ENCODE assay signal across 12 mouse cellular contexts in the genomic region with DNA sequence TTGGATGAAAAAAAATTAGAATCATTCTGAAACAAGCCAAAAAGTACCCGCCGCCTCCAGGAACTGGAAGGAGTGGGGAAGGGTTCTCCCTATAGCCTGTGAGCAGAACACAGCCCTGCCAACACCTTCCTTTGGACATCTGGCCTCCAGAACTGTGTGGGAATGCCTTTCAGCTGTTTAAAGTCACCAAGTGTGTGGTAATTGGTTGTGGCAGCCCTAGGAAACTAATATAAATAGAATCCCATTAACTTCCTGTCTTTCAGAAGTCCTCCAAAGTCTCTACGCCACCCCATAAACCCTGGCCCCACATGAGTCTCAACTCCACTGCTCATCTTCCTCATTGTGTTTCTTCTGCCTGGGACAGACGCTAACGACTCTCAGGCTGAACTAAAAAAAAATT.
DNase-seq lines count a peak whose midpoint lies in the region; ATAC-seq lines count a peak whose summit lies in the region.
"Had no signal": no experiment of that assay in that cellular context is flagged by ENCODE, and none has a peak within 500 bp of the region (broad histone marks: within the 10 kb centered on the region; RNA-seq: fewer than 3 reads in every experiment).

No protein-coding gene starts in this region.

- no peak overlapping the region for H3K4me2 ChIP-seq in hindbrain, embryonic 13.5 days
- H3K4me2 ChIP-seq in lung, embryonic 16.5 days (ENCODE audit: low read depth, low read length) = no peak overlapping the region
- no peak overlapping the region for H3K4me2 ChIP-seq in forebrain, embryonic 11.5 days (ENCODE audit: low read depth, low read length, severe bottlenecking)
- H3K4me2 ChIP-seq: liver, embryonic 11.5 days had no signal

- H3K4me1 ChIP-seq in hindbrain, embryonic 10.5 days (replicated peaks) = no peaks in the 10 kb centered on the region
- H3K4me1 ChIP-seq in hindbrain, embryonic 13.5 days (replicated peaks) = no peaks in the 10 kb centered on the region
- H3K4me1 ChIP-seq in lung, embryonic 16.5 days (replicated peaks; ENCODE audit: control insufficient read depth, insufficient read depth, low read length) = no peaks in the 10 kb centered on the region
- no peaks in the 10 kb centered on the region for H3K4me1 ChIP-seq in forebrain, embryonic 11.5 days (replicated peaks; ENCODE audit: control insufficient read depth, insufficient read depth, low read length)

- no peaks in the 10 kb centered on the region for H3K27me3 ChIP-seq in hindbrain, embryonic 10.5 days (ENCODE audit: insufficient read depth, poor library complexity, severe bottlenecking)
- no peaks in the 10 kb centered on the region for H3K27me3 ChIP-seq in hindbrain, embryonic 13.5 days
- H3K27me3 ChIP-seq in lung, embryonic 16.5 days (ENCODE audit: control insufficient read depth, insufficient read depth, low read depth, low read length) = no peaks in the 10 kb centered on the region
- no peaks in the 10 kb centered on the region for H3K27me3 ChIP-seq in forebrain, embryonic 11.5 days (ENCODE audit: control insufficient read depth, insufficient read depth, low read length)

- DNase-seq in hindbrain, embryonic 10.5 days (ENCODE audit: low spot score) = peak; percentile 18
- DNase-seq in right cerebral cortex, adult 2 months (ENCODE audit: low spot score in 2 of 2) = peak; percentile 31 to 43
- no peak for DNase-seq in right cerebral cortex, postnatal 25 days
- DNase-seq in gastrocnemius, postnatal 10 days = no peak
- no peak for DNase-seq in spleen, postnatal 4 days (ENCODE audit: low spot score in 2 of 2)
- no peak for DNase-seq in forebrain, embryonic 11.5 days (ENCODE audit: low spot score)
- DNase-seq: gastrocnemius, postnatal 14 days; kidney, postnatal 4 days had no signal

- no peak overlapping the region for H3K27ac ChIP-seq in hindbrain, embryonic 10.5 days
- H3K27ac ChIP-seq in hindbrain, embryonic 13.5 days = no peak overlapping the region
- H3K27ac ChIP-seq in lung, embryonic 16.5 days (ENCODE audit: low read length) = no peak overlapping the region
- no peak overlapping the region for H3K27ac ChIP-seq in forebrain, embryonic 11.5 days (ENCODE audit: low read depth, low read length)

- no peak overlapping the region for H3K4me3 ChIP-seq in hindbrain, embryonic 10.5 days
- no peak overlapping the region for H3K4me3 ChIP-seq in hindbrain, embryonic 13.5 days
- no peak overlapping the region for H3K4me3 ChIP-seq in lung, embryonic 16.5 days (ENCODE audit: low read length)
- no peak overlapping the region for H3K4me3 ChIP-seq in forebrain, embryonic 11.5 days (ENCODE audit: low read depth, low read length)

- no peak for ATAC-seq in hindbrain, embryonic 13.5 days (ENCODE audit: low FRiP score)
- ATAC-seq in lung, embryonic 16.5 days (ENCODE audit: low read depth) = peak; percentile 98
- ATAC-seq in forebrain, embryonic 11.5 days (replicated peaks; ENCODE audit: low FRiP score) = no peak

- 78% methylated on average over 5 of the region's 5 CpGs for WGBS in hindbrain, embryonic 10.5 days
- 65% methylated on average over 5 of the region's 5 CpGs for WGBS in hindbrain, embryonic 13.5 days
- 25% methylated on average over 5 of the region's 5 CpGs for WGBS in lung, embryonic 16.5 days
- 71% methylated on average over 5 of the region's 5 CpGs for WGBS in forebrain, embryonic 11.5 days

- no peaks in the 10 kb centered on the region for H3K36me3 ChIP-seq in hindbrain, embryonic 10.5 days
- H3K36me3 ChIP-seq in hindbrain, embryonic 13.5 days = no peaks in the 10 kb centered on the region
- H3K36me3 ChIP-seq in lung, embryonic 16.5 days (ENCODE audit: control insufficient read depth, insufficient read depth, low read length) = no peaks in the 10 kb centered on the region
- no peaks in the 10 kb centered on the region for H3K36me3 ChIP-seq in forebrain, embryonic 11.5 days (ENCODE audit: control insufficient read depth, insufficient read depth, low read length)
- H3K36me3 ChIP-seq: G1E had no signal

- H3K9me3 ChIP-seq in hindbrain, embryonic 10.5 days = no peaks in the 10 kb centered on the region
- no peaks in the 10 kb centered on the region for H3K9me3 ChIP-seq in hindbrain, embryonic 13.5 days
- no peaks in the 10 kb centered on the region for H3K9me3 ChIP-seq in lung, embryonic 16.5 days (ENCODE audit: control insufficient read depth, low read length)
- no peaks in the 10 kb centered on the region for H3K9me3 ChIP-seq in forebrain, embryonic 11.5 days (ENCODE audit: control insufficient read depth, low read length)

- no peak overlapping the region for H3K9ac ChIP-seq in hindbrain, embryonic 13.5 days
- H3K9ac ChIP-seq in lung, embryonic 16.5 days (ENCODE audit: low read length) = no peak overlapping the region
- H3K9ac ChIP-seq in forebrain, embryonic 11.5 days (ENCODE audit: low read length) = no peak overlapping the region

Comparison
In these comparisons a context has a peak if more than half of its experiments do, and no peak if none do; other contexts are left out.
1. DNase-seq: peak in hindbrain, embryonic 10.5 days (single experiment) and right cerebral cortex, adult 2 months (2 of 2); none in right cerebral cortex, postnatal 25 days (single experiment), gastrocnemius, postnatal 10 days (single experiment), spleen, postnatal 4 days (0 of 2) and forebrain, embryonic 11.5 days (single experiment).